Mouse (Mus musculus) intestine, embryonic 16.5 days (tissue): ENCODE data around the gene Iqck. TPM values are rescaled to one million over a fixed set of nuclear protein-coding genes. Genes with fewer than 3 reads are reported as not detected.

Experiments
- ATAC-seq: fragments of 200-750 bp; cut with Nextera tagmentation; 2 replicates; pipeline ENCODE4 v1.8.0; 2017; ENCODE audit warnings: moderate TSS enrichment, moderate library complexity
- H3K27ac ChIP-seq: fragments of 300-500 bp; sonication (generic); 2 replicates; pipeline ENCODE4 v1.5.1; 2014; ENCODE audit warnings: mild to moderate bottlenecking, low read length
- H3K27me3 ChIP-seq: fragments of 300-500 bp; sonication (generic); replicated peaks from 2 replicates; pipeline ENCODE4 v1.6.1; 2014; ENCODE audit warnings: low read length, control low read depth, mixed read lengths; ENCODE audit not compliant: control insufficient read depth, insufficient read depth
- H3K36me3 ChIP-seq: fragments of 300-500 bp; sonication (generic); 2 replicates; pipeline ENCODE4 v1.6.1; 2014; ENCODE audit warnings: low read length, control low read depth; ENCODE audit not compliant: control insufficient read depth, insufficient read depth
- H3K4me1 ChIP-seq: fragments of 300-500 bp; sonication (generic); 2 replicates; pipeline ENCODE4 v1.6.1; 2014; ENCODE audit warnings: low read length, control low read depth, mixed read lengths; ENCODE audit not compliant: control insufficient read depth, insufficient read depth
- H3K4me2 ChIP-seq: fragments of 300-500 bp; sonication (generic); 2 replicates; pipeline ENCODE4 v1.6.1; 2014; ENCODE audit warnings: low read depth, low read length, control low read depth
- H3K4me3 ChIP-seq: fragments of 300-500 bp; sonication (generic); 2 replicates; pipeline ENCODE4 v1.5.1; 2014; ENCODE audit warnings: mild to moderate bottlenecking, low read length
- H3K9ac ChIP-seq: fragments of 300-500 bp; sonication (generic); 2 replicates; pipeline ENCODE4 v1.6.1; 2014; ENCODE audit warnings: low read depth, low read length
- H3K9me3 ChIP-seq: fragments of 300-500 bp; sonication (generic); 2 replicates; pipeline ENCODE4 v1.6.1; 2016; ENCODE audit warnings: low read length, control low read depth; ENCODE audit not compliant: control insufficient read depth
- WGBS: fragments of 180-500 bp; shearing (Covaris S2); extraction: QIAGEN DNeasy Blood & Tissue Kit; methylation state at CpG from one replicate; pipeline ENCODE4 v1.1.7; 2014; 5-methylcytosine and 5-hydroxymethylcytosine counted together
- polyA plus RNA-seq: library from polyadenylated mRNA; unstranded; fragments of >200 nt; fragmentation: Nextera tagmentation; extraction: Ambion mirVana; gene quantifications from 2 replicates; pipeline ENCODE4 v1.2.1, GENCODE M21; 2015

Iqck gene
- polyA plus RNA-seq, 1 experiment from 2014 or later, result 1.7 TPM

- Histone ChIP-seq H3K36me3 (no peaks in the 10 kb centered on the region), H3K9ac (no peak overlapping the region), H3K27me3 (no peaks in the 10 kb centered on the region), H3K4me3 (no peak overlapping the region), H3K9me3 (no peaks in the 10 kb centered on the region), H3K27ac (no peak overlapping the region), H3K4me1 (peaks cover 8% of the 10 kb centered on the region), H3K4me2 (no peak overlapping the region)
- WGBS, result 43% methylated on average over 2 of the region's 2 CpGs
- ATAC-seq, result no peak
Measured at GRCm38 (mm10) chr7:118935306-118935705, 79.8 kb downstream of the Iqck start.

GRCm38 (mm10) chr7:118936844-118937243, 81.3 kb downstream of the Iqck start:
- Histone ChIP-seq H3K4me3 (no peak overlapping the region), H3K27ac (no peak overlapping the region), H3K4me1 (peaks cover 6% of the 10 kb centered on the region), H3K4me2 (no peak overlapping the region), H3K27me3 (no peaks in the 10 kb centered on the region), H3K36me3 (no peaks in the 10 kb centered on the region), H3K9ac (no peak overlapping the region), H3K9me3 (no peaks in the 10 kb centered on the region)
- 53% methylated on average over 4 of the region's 4 CpGs for WGBS
- ATAC-seq, result no peak

GRCm38 (mm10) chr7:118937469-118938387, 82.2 kb downstream of the Iqck start:
- no peaks in the 10 kb centered on the region for H3K9me3 ChIP-seq
- H3K9ac ChIP-seq, result no peak overlapping the region
- WGBS, result 57% methylated on average over 11 of the region's 11 CpGs
- peaks cover 8% of the 10 kb centered on the region for H3K4me1 ChIP-seq
- no peak overlapping the region for H3K4me2 ChIP-seq
- ATAC-seq, result peak; percentile 71
- no peak overlapping the region for H3K4me3 ChIP-seq
- no peak overlapping the region for H3K27ac ChIP-seq
- no peaks in the 10 kb centered on the region for H3K27me3 ChIP-seq
- no peaks in the 10 kb centered on the region for H3K36me3 ChIP-seq

GRCm38 (mm10) chr7:118942297-118942696, 86.7 kb downstream of the Iqck start:
- no peak overlapping the region for H3K4me3 ChIP-seq
- H3K9me3 ChIP-seq, result no peaks in the 10 kb centered on the region
- H3K9ac ChIP-seq, result no peak overlapping the region
- WGBS, result 70% methylated on average over 3 of the region's 3 CpGs
- no peak overlapping the region for H3K4me2 ChIP-seq
- ATAC-seq, result no peak
- H3K36me3 ChIP-seq, result no peaks in the 10 kb centered on the region
- no peak overlapping the region for H3K27ac ChIP-seq
- H3K4me1 ChIP-seq, result peaks cover 8% of the 10 kb centered on the region
- no peaks in the 10 kb centered on the region for H3K27me3 ChIP-seq

- peak; percentile 97 for ATAC-seq
- peak overlapping the region; percentile 37 for H3K27ac ChIP-seq
- H3K4me2 ChIP-seq, result no peak overlapping the region
Measured at GRCm38 (mm10) chr7:118943170-118943569, 87.6 kb downstream of the Iqck start.

GRCm38 (mm10) chr7:118944884-118945283, 89.3 kb downstream of the Iqck start:
- Histone ChIP-seq H3K4me1 (peaks cover 2% of the 10 kb centered on the region; the same call in 1 of the 2 replicates), H3K27ac (no peak overlapping the region), H3K9me3 (no peaks in the 10 kb centered on the region), H3K9ac (no peak overlapping the region), H3K4me2 (no peak overlapping the region), H3K36me3 (no peaks in the 10 kb centered on the region), H3K4me3 (no peak overlapping the region), H3K27me3 (no peaks in the 10 kb centered on the region)
- no peak for ATAC-seq
- 21% methylated on average over 2 of the region's 2 CpGs for WGBS

More at GRCm38 (mm10) chr7:118943170-118943569, 87.6 kb downstream of the Iqck start:
- Histone ChIP-seq H3K9me3 (no peaks in the 10 kb centered on the region), H3K4me1 (peaks cover 2% of the 10 kb centered on the region), H3K36me3 (no peaks in the 10 kb centered on the region), H3K4me3 (no peak overlapping the region), H3K27me3 (no peaks in the 10 kb centered on the region), H3K9ac (no peak overlapping the region)
- WGBS, result 17% methylated on average over 7 of the region's 7 CpGs

- H3K4me1 ChIP-seq, result peaks cover 2% of the 10 kb centered on the region; the same call in 1 of the 2 replicates
- no peaks in the 10 kb centered on the region for H3K9me3 ChIP-seq
- H3K4me2 ChIP-seq, result no peak overlapping the region
- H3K9ac ChIP-seq, result no peak overlapping the region
- no peak for ATAC-seq
- no peaks in the 10 kb centered on the region for H3K36me3 ChIP-seq
- 71% methylated on average over 3 of the region's 3 CpGs for WGBS
- H3K4me3 ChIP-seq, result no peak overlapping the region
- no peaks in the 10 kb centered on the region for H3K27me3 ChIP-seq
- H3K27ac ChIP-seq, result no peak overlapping the region
Measured at GRCm38 (mm10) chr7:118947241-118947640, 91.7 kb downstream of the Iqck start.

- H3K27ac ChIP-seq, result no peak overlapping the region
- no peak overlapping the region for H3K4me2 ChIP-seq
- H3K9ac ChIP-seq, result no peak overlapping the region
- H3K4me3 ChIP-seq, result no peak overlapping the region
- WGBS, result 70% methylated on average over 2 of the region's 2 CpGs
- no peak for ATAC-seq
- H3K9me3 ChIP-seq, result no peaks in the 10 kb centered on the region
- H3K27me3 ChIP-seq, result no peaks in the 10 kb centered on the region
- H3K4me1 ChIP-seq, result no peaks in the 10 kb centered on the region; the same call in none of the 2 replicates
- H3K36me3 ChIP-seq, result no peaks in the 10 kb centered on the region
Measured at GRCm38 (mm10) chr7:118948677-118949282, 93.2 kb downstream of the Iqck start.

- Histone ChIP-seq H3K9me3 (no peaks in the 10 kb centered on the region), H3K4me3 (no peak overlapping the region), H3K36me3 (no peaks in the 10 kb centered on the region), H3K4me2 (no peak overlapping the region), H3K27me3 (no peaks in the 10 kb centered on the region), H3K27ac (no peak overlapping the region), H3K4me1 (no peaks in the 10 kb centered on the region; the same call in 1 of the 2 replicates), H3K9ac (no peak overlapping the region)
- ATAC-seq, result no peak
- 53% methylated on average over 7 of the region's 7 CpGs for WGBS
Measured at GRCm38 (mm10) chr7:118949749-118950148, 94.2 kb downstream of the Iqck start.
